Mouse (Mus musculus) cerebellum, adult 2 months (tissue): ENCODE results near the gene Cep104. TPM values are rescaled to one million over a fixed set of nuclear protein-coding genes. Genes with fewer than 3 reads are reported as not detected.

ENCODE experiments used
- DNase-seq, 2 experiments: peaks; one replicate each; pipeline ENCODE4 v3.0.0; 2021
- H3K27ac ChIP-seq: fragments of 200-500 bp; 2 replicates; pipeline ENCODE4 v1.5.1; 2012; ENCODE audit warnings: low read length, control low read depth, inconsistent platforms; ENCODE audit not compliant: insufficient read depth
- H3K27me3 ChIP-seq: fragments of 200-500 bp; 2 replicates; pipeline ENCODE4 v1.6.1; 2012; ENCODE audit warnings: inconsistent platforms, mild to moderate bottlenecking, low read length, moderate library complexity; ENCODE audit not compliant: control insufficient read depth, insufficient read depth
- H3K4me1 ChIP-seq: fragments of 200-500 bp; 2 replicates; pipeline ENCODE4 v1.6.1; 2011; ENCODE audit warnings: low read length; ENCODE audit not compliant: control insufficient read depth, insufficient read depth
- H3K4me3 ChIP-seq: fragments of 200-500 bp; replicated peaks from 2 replicates; pipeline ENCODE3; 2011; ENCODE audit warnings: mild to moderate bottlenecking, low read depth, low read length, control low read depth; ENCODE audit not compliant: insufficient read depth
- CTCF ChIP-seq: fragments of 200-500 bp; IDR thresholded peaks from 2 replicates; pipeline ENCODE4 v1.5.1; 2011; ENCODE audit warnings: low read depth, mild to moderate bottlenecking, control low read depth, low read length, moderate library complexity, borderline replicate concordance; ENCODE audit not compliant: insufficient read depth
- POLR2A ChIP-seq: fragments of 200-500 bp; IDR thresholded peaks from 2 replicates; pipeline ENCODE4 v1.6.1; 2011; ENCODE audit warnings: low read length, control low read depth, borderline replicate concordance; ENCODE audit not compliant: insufficient read depth
- WGBS: fragments of 180-500 bp; shearing (Covaris S2); methylation state at CpG from one replicate; pipeline ENCODE4 v1.1.7; 2018; 5-methylcytosine and 5-hydroxymethylcytosine counted together
- polyA plus RNA-seq: library from polyadenylated mRNA; depleted of rRNA; stranded (reverse); fragments of >200 nt; gene quantifications from 2 replicates; pipeline ENCODE4 v1.2.3, GENCODE M21; 2012

The Cep104 gene
- polyA plus RNA-seq, 1 experiment = 23.9 TPM

- H3K4me1 ChIP-seq = no peaks in the 10 kb centered on the region
- TF ChIP-seq CTCF (no peak), POLR2A (no peak)
- no peak overlapping the region for H3K4me3 ChIP-seq
- peak in 1 of 2 experiments; percentile 33 for DNase-seq
- 21% methylated on average over 4 of the region's 4 CpGs for WGBS
- H3K27me3 ChIP-seq = no peaks in the 10 kb centered on the region
- peak overlapping the region; percentile 21; the same call in 1 of the 2 replicates for H3K27ac ChIP-seq
Observed at GRCm38 (mm10) chr4:154022407-154022806, 47.4 kb downstream of the Cep104 start.

GRCm38 (mm10) chr4:154022844-154023243 is 47.9 kb downstream of the Cep104 start:
- Histone ChIP-seq H3K27ac (no peak overlapping the region; the same call in 1 of the 2 replicates), H3K4me3 (no peak overlapping the region), H3K27me3 (no peaks in the 10 kb centered on the region), H3K4me1 (no peaks in the 10 kb centered on the region)
- TF ChIP-seq POLR2A = no peak
- TF ChIP-seq CTCF = no peak
- 4% methylated on average over 4 of the region's 4 CpGs for WGBS
- no peak for DNase-seq

GRCm38 (mm10) chr4:154023754-154024601 is 49.0 kb downstream of the Cep104 start:
- TF ChIP-seq POLR2A (no peak), CTCF (no peak)
- Histone ChIP-seq H3K27me3 (no peaks in the 10 kb centered on the region), H3K4me1 (no peaks in the 10 kb centered on the region), H3K27ac (peak overlapping the region; percentile 37), H3K4me3 (no peak overlapping the region)
- WGBS = 21% methylated on average over 8 of the region's 8 CpGs
- DNase-seq = no peak

GRCm38 (mm10) chr4:154024729-154025521 is 49.9 kb downstream of the Cep104 start:
- no peak overlapping the region for H3K4me3 ChIP-seq

GRCm38 (mm10) chr4:154025641-154026440 is 50.8 kb downstream of the Cep104 start, which contains the start of gene Smim1:
Gene Smim1 (minus strand): TSS chr4:154026230.
- Histone ChIP-seq H3K4me1 (no peaks in the 10 kb centered on the region), H3K4me3 (peak within 1 kb of the TSS; percentile 56), H3K27ac (peak within 1 kb of the TSS; percentile 29; the same call in 1 of the 2 replicates), H3K27me3 (no peaks in the 10 kb centered on the region)
- peak; percentile 55 to 58 for DNase-seq
- WGBS = 3% methylated on average over 33 of the region's 33 CpGs
- TF ChIP-seq POLR2A = no peak
- TF ChIP-seq CTCF = peak; percentile 49; the same call in 1 of the 2 replicates

More at GRCm38 (mm10) chr4:154024729-154025521, 49.9 kb downstream of the Cep104 start:
- TF ChIP-seq POLR2A = no peak
- no peak for TF ChIP-seq CTCF
- DNase-seq = no peak
- H3K4me1 ChIP-seq = no peaks in the 10 kb centered on the region
- no peaks in the 10 kb centered on the region for H3K27me3 ChIP-seq
- peak overlapping the region; percentile 37 for H3K27ac ChIP-seq
- WGBS = 56% methylated on average over 17 of the region's 17 CpGs

GRCm38 (mm10) chr4:154026441-154026761 is 51.4 kb downstream of the Cep104 start:
- Histone ChIP-seq H3K27ac (no peak overlapping the region), H3K4me3 (peak overlapping the region; percentile 56), H3K27me3 (no peaks in the 10 kb centered on the region), H3K4me1 (no peaks in the 10 kb centered on the region)
- DNase-seq = no peak
- TF ChIP-seq POLR2A (no peak), CTCF (no peak)
- 30% methylated on average over 2 of the region's 2 CpGs for WGBS

GRCm38 (mm10) chr4:154028066-154028465 is 53.1 kb downstream of the Cep104 start:
- 53% methylated on average over 7 of the region's 7 CpGs for WGBS
- H3K27ac ChIP-seq = no peak overlapping the region
- no peaks in the 10 kb centered on the region for H3K4me1 ChIP-seq
- H3K4me3 ChIP-seq = no peak overlapping the region
- no peak for DNase-seq
- H3K27me3 ChIP-seq = no peaks in the 10 kb centered on the region
- TF ChIP-seq CTCF (no peak), POLR2A (no peak)
